In genomic region chr3:36484292-36484691, GRCm38 (mm10) we compare ENCODE assay signal across 34 mouse cellular contexts. TPM values are rescaled to one million over a fixed set of nuclear protein-coding genes. Genes with fewer than 3 reads are reported as not detected.
"Had no signal": no experiment of that assay in that cellular context is flagged by ENCODE, and none has a peak within 500 bp of the region (broad histone marks: within the 10 kb centered on the region; RNA-seq: fewer than 3 reads in every experiment).

No protein-coding gene starts in this region.

- H3K27ac ChIP-seq: heart, embryonic 10.5 days; heart, embryonic 15.5 days; hindbrain, embryonic 13.5 days; hindbrain, embryonic 15.5 days; hindbrain, postnatal 0 days; kidney, embryonic 15.5 days; kidney, postnatal 0 days; limb, embryonic 12.5 days; liver, embryonic 12.5 days; liver, embryonic 14.5 days had no signal

- H3K4me3 ChIP-seq: heart, embryonic 10.5 days; heart, embryonic 12.5 days; heart, embryonic 15.5 days; hindbrain, embryonic 13.5 days; hindbrain, embryonic 15.5 days; kidney, embryonic 15.5 days; limb, embryonic 12.5 days; liver, embryonic 12.5 days had no signal

- DNase-seq: gastrocnemius, postnatal 14 days; gastrocnemius, postnatal 36 days; heart, adult 18-20 months; heart, postnatal 14 days; kidney, adult 11 months; kidney, adult 2 months; kidney, adult 9 months; kidney, postnatal 14 days; kidney, postnatal 36 days; layer of hippocampus, adult 9-11 months; layer of hippocampus, postnatal 36 days; left cerebral cortex, postnatal 4 days; lung, adult 18-20 months had no signal

RNA-seq across cellular contexts. Expression of gene 1810062G17Rik, which starts 8.6 kb away (rescaled TPM):
- total RNA-seq: gastrocnemius, adult 18-20 months; gastrocnemius, adult 8-10 months; heart, adult 18-20 months; hematopoietic stem cell, adult 5-6 weeks; hindbrain, postnatal 0 days; layer of hippocampus, adult 18-20 months; layer of hippocampus, adult 8-10 months; layer of hippocampus, postnatal 36 days; left cerebral cortex, postnatal 25 days; left cerebral cortex, postnatal 4 days had no signal
- polyA plus RNA-seq: hindbrain, embryonic 13.5 days had no signal

RNA-seq across cellular contexts. Expression of gene Gm11549, which starts 37.3 kb away (rescaled TPM):
- total RNA-seq: gastrocnemius, adult 18-20 months; gastrocnemius, adult 8-10 months; gastrocnemius, postnatal 36 days; heart, adult 18-20 months; heart, adult 8-10 months; heart, postnatal 14 days; hematopoietic stem cell, adult 5-6 weeks; liver, adult 2 months had no signal
- polyA plus RNA-seq: gonadal fat pad, adult 2 months; heart, embryonic 10.5 days; kidney, adult 2 months; kidney, postnatal 0 days; liver, adult 2 months; liver, embryonic 12.5 days; liver, embryonic 16.5 days had no signal
